Mouse (Mus musculus) neural tube, embryonic 11.5 days (tissue): ENCODE data around the gene Zfp27. TPM values are rescaled to one million over a fixed set of nuclear protein-coding genes. Genes with fewer than 3 reads are reported as not detected.

ENCODE experiments used
- ATAC-seq: fragments of 200-750 bp; cut with Nextera tagmentation; 2 replicates; pipeline ENCODE4 v1.8.0; 2017; ENCODE audit warnings: moderate number of reproducible peaks, mild to moderate bottlenecking, moderate TSS enrichment, moderate library complexity; ENCODE audit not compliant: insufficient read depth, low FRiP score, low TSS enrichment
- DNase-seq: peaks from one replicate; pipeline ENCODE4 v3.0.0-alpha.2; 2015; ENCODE audit warnings: low spot score
- H3K27ac ChIP-seq: fragments of 300-500 bp; sonication (generic); 2 replicates; pipeline ENCODE4 v1.5.1; 2014; ENCODE audit warnings: low read depth, mild to moderate bottlenecking, low read length
- H3K27me3 ChIP-seq: fragments of 300-500 bp; sonication (generic); 2 replicates; pipeline ENCODE4 v1.6.1; 2014; ENCODE audit warnings: mild to moderate bottlenecking, low read length, mixed read lengths; ENCODE audit not compliant: control insufficient read depth, insufficient read depth
- H3K36me3 ChIP-seq: fragments of 300-500 bp; sonication (generic); 2 replicates; pipeline ENCODE4 v1.6.1; 2014; ENCODE audit warnings: mild to moderate bottlenecking, low read length, moderate library complexity, mixed read lengths; ENCODE audit not compliant: control insufficient read depth, insufficient read depth
- H3K4me1 ChIP-seq: fragments of 300-500 bp; sonication (generic); 2 replicates; pipeline ENCODE4 v1.6.1; 2014; ENCODE audit warnings: low read length, mixed read lengths; ENCODE audit not compliant: control insufficient read depth, insufficient read depth
- H3K4me2 ChIP-seq: fragments of 300-500 bp; sonication (generic); 2 replicates; pipeline ENCODE4 v1.6.1; 2014; ENCODE audit warnings: low read depth, mild to moderate bottlenecking, moderate library complexity
- H3K4me3 ChIP-seq: fragments of 300-500 bp; sonication (generic); 2 replicates; pipeline ENCODE4 v1.5.1; 2014; ENCODE audit warnings: low read depth, low read length
- H3K9ac ChIP-seq: fragments of 300-500 bp; sonication (generic); 2 replicates; pipeline ENCODE4 v1.6.1; 2014; ENCODE audit warnings: mild to moderate bottlenecking, low read length
- H3K9me3 ChIP-seq: fragments of 300-500 bp; sonication (generic); 2 replicates; pipeline ENCODE4 v1.6.1; 2016; ENCODE audit warnings: low read length; ENCODE audit not compliant: control insufficient read depth
- WGBS: fragments of 180-500 bp; shearing (Covaris S2); extraction: QIAGEN DNeasy Blood & Tissue Kit; methylation state at CpG from one replicate; pipeline ENCODE4 v1.1.7; 2014; 5-methylcytosine and 5-hydroxymethylcytosine counted together
- polyA plus RNA-seq: library from polyadenylated mRNA; unstranded; fragments of >200 nt; fragmentation: Nextera tagmentation; extraction: Ambion mirVana; gene quantifications from 2 replicates; pipeline ENCODE4 v1.2.1, GENCODE M21; 2014

The Zfp27 gene
- polyA plus RNA-seq, 1 experiment from 2014 or later: 14.4 TPM

DNA sequence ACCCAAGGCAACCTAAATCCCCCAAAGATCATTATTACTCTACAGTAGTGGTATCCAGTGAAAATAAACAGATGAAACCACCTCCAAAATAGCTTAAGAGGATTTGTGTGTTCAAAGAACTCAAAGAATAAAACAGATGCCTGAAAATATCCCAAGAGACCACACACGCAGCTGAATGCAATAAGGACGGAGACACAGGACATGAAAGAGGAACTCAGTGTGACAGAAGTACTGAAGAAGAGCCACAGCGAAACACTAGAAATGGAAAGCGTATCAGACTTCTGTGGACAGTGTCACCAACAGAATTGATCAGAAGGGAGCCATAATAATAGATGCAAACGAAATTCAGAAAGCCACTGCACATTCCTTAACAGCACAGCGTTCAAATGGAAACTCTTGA is 32.5 kb upstream of the Zfp27 start:
- H3K4me1 ChIP-seq: no peaks in the 10 kb centered on the region
- H3K4me2 ChIP-seq: no peak overlapping the region
- H3K9me3 ChIP-seq: no peaks in the 10 kb centered on the region
- no peak overlapping the region for H3K4me3 ChIP-seq
- H3K9ac ChIP-seq: no peak overlapping the region
- WGBS: 88% methylated on average over 6 of the region's 6 CpGs
- H3K27ac ChIP-seq: no peak overlapping the region
- ATAC-seq (no peak), DNase-seq (no peak)
- H3K27me3 ChIP-seq: no peaks in the 10 kb centered on the region
- H3K36me3 ChIP-seq: peaks cover 14% of the 10 kb centered on the region

DNA sequence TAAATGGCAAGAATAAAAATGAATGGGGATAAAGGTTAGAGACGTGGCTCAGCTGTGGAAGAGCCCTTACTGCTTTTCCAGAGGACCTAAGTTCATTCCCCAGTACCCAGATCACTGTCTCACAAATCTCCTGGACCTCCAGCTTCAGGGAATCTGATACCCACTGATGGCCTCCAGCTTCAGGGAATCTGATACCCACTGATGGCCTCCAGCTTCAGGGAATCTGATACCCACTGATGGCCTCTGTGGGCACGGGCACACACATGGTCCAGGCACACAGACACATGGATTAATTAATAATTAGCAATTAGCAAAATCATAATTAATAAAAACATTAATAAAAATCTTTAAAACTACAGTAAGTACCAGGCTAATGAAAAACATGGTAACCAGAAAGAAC is 16.4 kb upstream of the Zfp27 start:
- H3K36me3 ChIP-seq: no peaks in the 10 kb centered on the region
- H3K9ac ChIP-seq: no peak overlapping the region
- ATAC-seq: no peak

GRCm38 (mm10) chr7:29921439-29922093 is 15.2 kb upstream of the Zfp27 start:
- Histone ChIP-seq H3K36me3 (no peaks in the 10 kb centered on the region), H3K9ac (no peak overlapping the region), H3K27me3 (no peaks in the 10 kb centered on the region), H3K27ac (no peak overlapping the region), H3K4me1 (no peaks in the 10 kb centered on the region), H3K4me3 (no peak overlapping the region), H3K4me2 (no peak overlapping the region), H3K9me3 (no peaks in the 10 kb centered on the region)
- ATAC-seq (no peak), DNase-seq (no peak)
- WGBS: 84% methylated on average over 6 of the region's 6 CpGs

More for the DNA sequence above, 16.4 kb upstream of the Zfp27 start:
- no peak overlapping the region for H3K4me2 ChIP-seq
- no peak overlapping the region for H3K27ac ChIP-seq
- DNase-seq: no peak
- 47% methylated on average over 2 of the region's 2 CpGs for WGBS
- H3K4me3 ChIP-seq: no peak overlapping the region
- no peaks in the 10 kb centered on the region for H3K27me3 ChIP-seq
- H3K4me1 ChIP-seq: no peaks in the 10 kb centered on the region
- H3K9me3 ChIP-seq: no peaks in the 10 kb centered on the region

DNA sequence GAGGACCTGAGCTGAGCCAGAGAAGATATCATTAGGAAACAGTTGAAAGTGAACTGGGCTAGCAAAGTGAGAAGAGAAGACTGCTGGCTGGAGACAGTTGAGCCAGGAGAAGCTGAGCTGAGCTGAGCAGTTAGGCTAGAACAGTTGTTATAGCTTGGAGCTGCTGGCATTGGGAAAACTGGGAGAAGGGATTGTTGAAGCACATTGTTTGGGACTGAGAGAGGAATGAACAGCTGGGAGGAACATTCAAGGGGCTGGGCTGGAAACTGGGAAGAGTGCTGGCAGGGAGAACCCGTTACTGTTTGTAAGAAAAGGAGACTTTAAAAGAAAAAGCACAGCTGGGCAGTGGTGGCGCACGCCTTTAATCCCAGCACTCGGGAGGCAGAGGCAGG is 11.7 kb upstream of the Zfp27 start:
- no peak for DNase-seq

GRCm38 (mm10) chr7:29917371-29918061 is 11.1 kb upstream of the Zfp27 start:
- Histone ChIP-seq H3K36me3 (peaks cover 16% of the 10 kb centered on the region), H3K9me3 (no peaks in the 10 kb centered on the region), H3K9ac (no peak overlapping the region), H3K4me1 (no peaks in the 10 kb centered on the region), H3K4me3 (no peak overlapping the region), H3K27me3 (no peaks in the 10 kb centered on the region), H3K27ac (no peak overlapping the region), H3K4me2 (no peak overlapping the region)
- no peak for ATAC-seq
- DNase-seq: no peak
- WGBS: 40% methylated on average over 6 of the region's 6 CpGs

More for the DNA sequence above, 11.7 kb upstream of the Zfp27 start:
- Histone ChIP-seq H3K27me3 (no peaks in the 10 kb centered on the region), H3K36me3 (peaks cover 16% of the 10 kb centered on the region), H3K9ac (no peak overlapping the region), H3K9me3 (no peaks in the 10 kb centered on the region), H3K27ac (no peak overlapping the region), H3K4me2 (no peak overlapping the region), H3K4me1 (no peaks in the 10 kb centered on the region), H3K4me3 (no peak overlapping the region)
- WGBS: 82% methylated on average over 4 of the region's 4 CpGs
- no peak for ATAC-seq

- DNase-seq (no peak), ATAC-seq (no peak)
- Histone ChIP-seq H3K9me3 (no peaks in the 10 kb centered on the region), H3K27ac (no peak overlapping the region), H3K4me1 (peaks cover 4% of the 10 kb centered on the region; the same call in 1 of the 2 replicates), H3K4me3 (no peak overlapping the region), H3K4me2 (no peak overlapping the region), H3K36me3 (peaks cover 23% of the 10 kb centered on the region), H3K27me3 (no peaks in the 10 kb centered on the region), H3K9ac (no peak overlapping the region)
- 93% methylated on average over 13 of the region's 13 CpGs for WGBS
Measured at GRCm38 (mm10) chr7:29912172-29912571, 5.8 kb upstream of the Zfp27 start.

- H3K27me3 ChIP-seq: no peaks in the 10 kb centered on the region
- ATAC-seq: no peak
- no peak overlapping the region for H3K27ac ChIP-seq
- 65% methylated on average over 2 of the region's 2 CpGs for WGBS
- H3K36me3 ChIP-seq: peaks cover 21% of the 10 kb centered on the region
- peaks cover 4% of the 10 kb centered on the region; the same call in 1 of the 2 replicates for H3K4me1 ChIP-seq
- no peaks in the 10 kb centered on the region for H3K9me3 ChIP-seq
- H3K4me3 ChIP-seq: no peak overlapping the region
- H3K4me2 ChIP-seq: no peak overlapping the region
- no peak overlapping the region for H3K9ac ChIP-seq
- no peak for DNase-seq
Measured at GRCm38 (mm10) chr7:29910252-29910651, 3.9 kb upstream of the Zfp27 start.

- peak within 1 kb of the TSS; percentile 67 for H3K9ac ChIP-seq
- DNase-seq (peak; percentile 93), ATAC-seq (peak; percentile 82)
- no peaks in the 10 kb centered on the region for H3K27me3 ChIP-seq
- H3K27ac ChIP-seq: 0 out of 2 replicates have a peak within 1 kb of the TSS, but pooled peaks have one; percentile 93
- 1% methylated on average over 33 of the region's 33 CpGs for WGBS
- peaks cover 4% of the 10 kb centered on the region; the same call in 1 of the 2 replicates for H3K4me1 ChIP-seq
- H3K36me3 ChIP-seq: peaks cover 7% of the 10 kb centered on the region
- peak within 1 kb of the TSS; percentile 53 for H3K4me3 ChIP-seq
- H3K4me2 ChIP-seq: peak within 1 kb of the TSS; percentile 63
- H3K9me3 ChIP-seq: no peaks in the 10 kb centered on the region
Measured at GRCm38 (mm10) chr7:29908130-29908950, 2.0 kb upstream of the Zfp27 start, which contains the start of gene Zfp383. Zfp383 (plus strand) TSS chr7:29908223.
